Mouse (Mus musculus) kidney, adult 18-20 months (tissue): Measurements from ENCODE around the gene Hivep3.

Experiments used
- DNase-seq: peaks from one replicate; pipeline ENCODE4 v3.0.0; 2021

Hivep3 gene

DNA sequence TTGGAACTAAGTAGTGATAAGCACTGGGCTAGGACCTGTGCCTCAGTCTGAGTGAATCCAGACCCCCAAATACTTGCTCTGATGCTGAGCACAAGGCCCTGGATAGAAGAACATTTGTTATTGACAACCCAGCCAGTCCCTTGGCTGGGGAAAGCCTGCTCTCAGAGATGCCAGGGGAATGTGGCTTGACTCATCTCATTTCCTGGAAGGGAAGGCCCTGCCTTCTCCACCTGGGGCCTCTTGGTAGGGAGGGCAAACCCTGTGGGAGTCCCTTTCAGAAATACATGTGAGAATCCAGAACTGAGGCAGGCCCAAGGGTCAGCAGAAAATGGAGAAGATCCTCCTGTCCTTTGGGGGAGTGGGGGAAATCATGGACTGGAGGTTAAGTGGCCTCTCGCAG is 294.1 kb downstream of the Hivep3 start:
- no peak for DNase-seq

DNA sequence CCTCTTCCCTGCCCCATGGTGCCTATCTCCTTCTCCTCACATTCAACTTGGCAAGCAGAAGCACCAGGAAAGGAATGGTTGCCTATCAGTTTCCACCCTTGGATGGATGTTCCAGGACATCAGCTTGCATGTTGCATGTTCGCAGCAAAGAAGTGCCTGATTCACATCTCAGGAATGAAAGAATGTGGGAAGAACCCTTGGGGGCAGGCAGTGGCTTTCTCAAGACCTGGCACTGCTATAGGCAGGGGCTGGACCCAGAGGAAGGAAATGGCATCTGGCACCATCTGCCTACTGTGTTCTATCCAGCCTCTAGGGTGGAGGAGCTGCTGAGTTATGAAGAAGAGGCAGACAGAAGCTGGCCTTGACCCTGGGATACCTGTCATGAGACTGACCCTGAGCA is 296.4 kb downstream of the Hivep3 start:
- DNase-seq: no peak

DNA sequence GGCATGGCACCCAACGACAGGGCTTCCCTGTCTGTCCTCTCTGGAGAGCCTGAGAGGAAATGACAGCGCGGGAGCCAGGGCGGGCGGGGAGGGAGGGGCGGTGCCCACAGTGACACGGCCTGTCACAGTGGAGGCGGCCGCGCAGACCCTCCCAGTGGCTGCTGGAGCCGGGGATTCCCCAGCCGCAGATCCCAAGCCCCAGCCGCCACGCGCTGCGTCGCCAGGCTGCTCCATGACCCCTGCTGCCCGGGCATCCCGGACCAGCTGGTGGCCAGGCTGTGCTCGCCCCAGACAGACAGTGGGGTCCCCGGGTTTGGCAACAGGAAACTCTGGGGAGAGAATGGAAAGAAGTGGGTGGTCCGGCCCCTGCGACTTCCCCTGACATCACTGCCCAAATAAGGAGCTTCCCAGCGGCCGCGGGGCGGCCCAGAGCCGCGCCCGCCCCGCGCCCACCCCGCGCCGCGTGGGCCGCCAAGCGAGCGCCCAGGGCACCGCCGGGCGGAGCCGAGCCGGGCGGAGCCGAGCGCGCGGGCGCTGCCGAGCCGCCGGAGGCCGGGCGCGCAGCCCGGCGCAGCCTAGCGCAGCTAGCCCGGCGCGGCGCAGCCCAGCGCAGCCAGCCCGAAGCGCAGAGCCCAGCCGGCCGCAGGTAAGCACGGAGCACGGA is 298.9 kb downstream of the Hivep3 start:
- DNase-seq: peak; percentile 57

DNA sequence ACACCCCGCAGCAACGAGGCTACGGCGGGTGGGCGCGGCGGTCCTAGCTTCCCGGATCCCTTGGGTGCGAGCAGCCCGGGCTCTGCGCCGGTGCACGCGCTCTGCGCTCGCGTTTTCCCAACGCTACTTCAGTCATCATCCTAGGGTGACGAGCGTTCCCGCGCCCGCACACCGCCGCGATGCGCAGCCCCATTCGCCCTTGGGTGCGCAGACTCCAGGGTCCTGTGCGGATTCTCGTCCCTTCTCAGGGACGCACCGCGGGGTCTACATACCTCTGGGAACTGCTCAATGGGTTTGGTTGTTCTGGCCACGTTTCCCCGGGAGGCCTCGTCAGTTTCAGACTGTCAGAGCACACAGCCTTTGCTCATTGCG is 299.4 kb downstream of the Hivep3 start:
- DNase-seq: peak; percentile 28

DNA sequence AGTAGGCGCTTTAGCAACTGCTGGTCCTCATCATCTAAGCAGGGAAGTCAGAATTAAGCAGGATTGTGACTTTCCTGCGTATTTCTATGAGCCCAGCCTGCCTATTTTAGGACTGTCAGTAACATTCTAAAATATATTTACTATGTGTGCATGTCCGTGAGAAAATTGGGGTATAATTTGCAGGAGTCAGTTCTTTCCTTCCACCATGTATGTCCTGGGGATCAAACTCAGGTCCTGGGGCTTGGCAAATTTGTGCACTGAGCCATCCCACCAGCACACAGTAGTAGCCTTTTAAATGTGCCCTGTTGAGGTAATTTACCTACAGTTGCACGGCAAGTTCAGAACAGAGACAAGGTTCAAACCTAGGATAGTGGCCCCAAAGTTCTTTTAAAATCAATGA is 302.7 kb downstream of the Hivep3 start:
- no peak for DNase-seq

DNA sequence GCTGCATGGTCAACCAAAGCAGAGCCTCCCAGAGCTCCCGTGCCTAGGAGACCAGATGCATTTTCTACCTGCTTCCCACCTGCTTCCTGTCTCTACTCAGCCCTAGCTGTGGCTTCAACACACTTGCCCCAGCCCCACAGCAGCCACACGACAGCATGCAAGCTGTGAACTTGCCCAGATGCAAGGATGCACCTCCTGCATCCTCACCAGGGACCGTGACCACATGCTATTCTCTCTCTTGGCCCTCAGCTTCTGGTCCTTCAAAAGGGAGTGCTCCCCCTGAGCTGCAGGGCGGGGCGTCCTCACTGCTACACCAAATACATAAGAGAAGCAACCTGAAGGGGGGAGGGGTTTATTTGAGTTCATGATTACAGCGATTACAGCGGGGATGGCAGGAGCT is 303.4 kb downstream of the Hivep3 start:
- no peak for DNase-seq

DNA sequence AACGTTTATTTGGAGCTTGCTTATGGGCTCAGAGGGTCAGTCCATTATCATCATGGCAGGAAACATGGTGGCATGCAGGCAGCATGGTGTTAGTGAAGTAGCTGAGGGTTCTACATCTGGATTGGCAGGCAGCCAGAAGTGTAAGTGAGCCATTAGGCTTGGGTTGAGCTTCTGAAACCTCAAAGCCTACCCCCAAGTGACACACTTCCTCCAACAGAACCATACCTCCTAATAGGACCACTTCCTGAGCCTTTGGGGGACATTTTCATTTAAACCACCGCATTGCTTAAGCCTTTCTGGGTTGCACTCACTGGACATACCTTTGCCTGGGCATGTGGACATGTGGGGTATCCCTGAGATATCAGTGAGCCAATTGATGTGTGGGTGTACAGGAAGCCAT is 307.9 kb downstream of the Hivep3 start:
- DNase-seq: no peak

DNA sequence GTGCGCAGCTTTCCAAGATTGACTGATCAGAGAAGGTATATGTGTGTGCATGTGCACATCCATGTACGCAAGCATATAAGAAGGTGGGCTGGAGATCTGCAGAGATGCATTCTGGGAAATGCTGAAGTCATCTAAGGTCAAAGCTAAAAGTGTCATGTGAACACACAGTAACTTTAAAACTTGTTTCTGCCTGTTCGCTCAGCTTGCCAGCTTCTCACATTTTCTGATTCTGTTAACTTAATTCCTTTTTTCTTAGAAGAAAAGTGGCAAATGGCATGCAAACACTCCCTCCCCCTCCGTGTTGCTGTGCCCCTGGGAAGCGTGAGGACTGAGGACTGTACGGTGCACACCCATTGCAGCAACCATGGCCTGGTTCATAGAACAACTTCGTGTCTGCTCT is 308.9 kb downstream of the Hivep3 start:
- DNase-seq: no peak

DNA sequence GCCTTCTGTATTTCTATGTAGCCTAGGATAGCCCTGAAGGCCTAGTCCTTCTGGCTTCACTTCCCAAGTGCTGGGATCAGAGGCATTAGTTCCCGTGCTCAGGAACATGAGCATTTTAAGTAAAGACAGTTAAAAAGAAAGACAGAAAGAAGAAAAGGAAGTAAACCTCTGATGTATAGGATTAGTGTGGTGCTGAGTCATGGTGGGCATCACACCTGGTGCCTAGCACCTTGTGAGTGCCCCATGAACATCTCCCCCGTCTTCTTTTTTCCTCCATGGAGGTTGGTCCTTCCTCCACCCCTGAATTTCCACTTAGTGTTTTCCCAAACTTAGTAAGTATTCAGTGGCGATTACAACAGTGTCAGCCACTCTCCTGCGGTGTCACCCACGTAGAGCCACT is 311.0 kb downstream of the Hivep3 start:
- DNase-seq: no peak

DNA sequence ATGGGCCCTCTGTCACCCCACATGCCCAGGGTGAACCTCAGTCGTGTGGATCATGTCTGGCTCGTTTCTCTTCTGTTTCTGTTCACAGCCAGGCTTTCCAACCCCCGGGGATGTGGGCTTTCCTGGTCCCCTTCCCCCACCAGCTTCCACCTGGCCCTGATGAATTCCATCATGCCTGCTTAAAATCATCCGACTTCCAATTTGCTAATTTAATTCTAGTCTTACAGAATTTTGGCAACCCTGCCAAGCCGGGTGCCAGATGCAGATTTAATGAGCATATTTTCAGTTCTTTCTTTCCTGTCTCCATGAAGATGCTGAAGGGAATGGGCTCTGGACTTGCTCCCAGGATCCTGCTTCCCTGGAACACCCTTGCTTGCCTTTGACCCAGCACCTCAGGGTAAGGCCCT is 311.6 kb downstream of the Hivep3 start:
- no peak for DNase-seq

DNA sequence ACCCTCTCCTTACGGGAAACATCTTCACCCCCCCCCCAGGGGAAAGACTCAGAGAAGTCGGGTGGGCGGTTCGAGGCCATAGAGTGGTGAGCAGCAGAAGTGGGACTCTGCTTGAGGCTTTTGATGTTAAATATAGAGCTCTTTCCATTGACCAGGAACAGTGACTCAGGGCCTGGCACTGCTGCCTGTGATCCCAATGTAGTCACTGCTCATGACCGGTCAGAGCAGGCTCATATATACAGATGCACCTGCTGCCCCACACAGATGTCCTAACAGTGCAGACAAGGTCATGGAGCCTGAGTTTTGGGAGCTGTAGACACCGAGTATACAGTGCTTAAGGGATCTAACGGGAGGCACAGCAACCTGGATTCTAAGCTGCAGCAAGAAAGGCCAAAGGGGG is 312.3 kb downstream of the Hivep3 start:
- no peak for DNase-seq

DNA sequence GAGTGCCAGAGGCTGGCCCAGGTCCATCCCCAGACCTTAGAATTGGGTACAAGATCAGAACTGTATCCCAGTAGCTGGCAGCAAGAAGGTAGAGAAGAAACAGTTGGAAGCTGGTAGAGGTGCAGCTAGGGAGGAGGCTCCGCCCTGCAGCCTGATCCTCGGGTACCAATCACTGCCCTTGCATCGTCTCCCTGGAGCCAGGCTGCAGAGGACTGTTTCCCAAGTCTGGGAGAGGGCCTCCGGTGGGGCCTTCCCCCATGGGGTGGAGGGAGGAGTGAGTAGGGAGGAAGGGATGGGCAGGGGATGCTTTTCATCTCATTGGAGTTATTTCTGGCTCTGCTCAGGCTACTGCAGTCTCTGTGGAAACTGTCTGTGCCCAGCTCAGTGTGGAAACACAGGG is 313.5 kb downstream of the Hivep3 start:
- no peak for DNase-seq

DNA sequence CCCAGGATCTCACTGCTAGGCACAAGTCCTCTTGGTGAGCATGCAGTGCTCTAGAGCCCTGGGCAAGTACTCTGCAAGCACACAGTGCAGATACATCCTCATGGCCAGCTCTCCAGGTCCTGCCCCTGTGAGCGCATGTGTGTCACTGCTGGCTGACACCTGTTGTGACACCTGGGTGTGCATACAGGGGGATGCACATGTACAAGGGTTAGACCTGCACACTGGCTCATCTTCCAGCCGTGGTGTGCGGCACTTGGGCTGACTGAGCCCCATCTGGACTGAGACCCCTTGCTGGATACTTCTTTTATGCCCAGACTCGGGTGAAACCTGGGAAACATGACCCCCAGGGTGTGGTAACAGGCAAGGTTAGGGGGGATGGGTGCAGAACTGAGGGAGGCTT is 314.7 kb downstream of the Hivep3 start:
- DNase-seq: no peak

DNA sequence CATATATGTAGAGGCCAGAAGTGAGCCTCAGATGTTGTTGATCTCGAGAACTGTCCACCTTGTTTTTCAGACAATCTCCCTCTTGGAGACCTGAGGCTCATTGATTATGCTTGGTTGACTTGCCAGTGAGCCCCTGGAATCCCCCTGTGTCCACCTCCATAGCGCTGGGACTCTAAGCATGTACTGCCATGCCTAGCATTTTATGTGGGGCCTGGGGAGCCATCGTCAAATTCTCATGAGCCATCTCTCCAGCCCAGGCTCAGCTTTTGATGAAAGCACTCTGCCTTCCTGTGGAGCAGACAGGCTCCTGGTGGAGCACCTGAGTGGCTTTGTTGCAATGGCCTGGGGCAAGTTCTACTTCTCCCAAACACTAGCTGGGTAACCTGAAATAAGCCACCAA is 316.3 kb downstream of the Hivep3 start:
- no peak for DNase-seq

DNA sequence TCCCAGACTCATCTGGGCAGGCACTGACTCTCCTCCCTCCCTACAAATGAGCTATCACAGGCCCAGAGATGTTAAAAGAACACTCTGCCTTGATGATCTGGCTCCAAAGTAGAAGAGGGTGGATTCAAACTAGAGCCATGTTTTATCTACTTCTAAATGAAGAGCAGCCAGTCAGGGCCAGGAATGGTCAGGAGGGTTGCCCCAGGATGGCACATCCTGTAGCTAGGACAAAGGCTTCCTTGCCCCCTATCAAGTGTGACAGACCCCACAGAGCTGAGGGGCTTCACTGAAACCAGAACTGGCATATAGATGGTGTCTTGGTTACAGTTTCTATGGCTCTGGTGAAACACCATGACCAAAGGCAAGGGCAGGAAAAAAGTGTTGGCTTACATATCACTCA is 318.9 kb downstream of the Hivep3 start:
- no peak for DNase-seq

DNA sequence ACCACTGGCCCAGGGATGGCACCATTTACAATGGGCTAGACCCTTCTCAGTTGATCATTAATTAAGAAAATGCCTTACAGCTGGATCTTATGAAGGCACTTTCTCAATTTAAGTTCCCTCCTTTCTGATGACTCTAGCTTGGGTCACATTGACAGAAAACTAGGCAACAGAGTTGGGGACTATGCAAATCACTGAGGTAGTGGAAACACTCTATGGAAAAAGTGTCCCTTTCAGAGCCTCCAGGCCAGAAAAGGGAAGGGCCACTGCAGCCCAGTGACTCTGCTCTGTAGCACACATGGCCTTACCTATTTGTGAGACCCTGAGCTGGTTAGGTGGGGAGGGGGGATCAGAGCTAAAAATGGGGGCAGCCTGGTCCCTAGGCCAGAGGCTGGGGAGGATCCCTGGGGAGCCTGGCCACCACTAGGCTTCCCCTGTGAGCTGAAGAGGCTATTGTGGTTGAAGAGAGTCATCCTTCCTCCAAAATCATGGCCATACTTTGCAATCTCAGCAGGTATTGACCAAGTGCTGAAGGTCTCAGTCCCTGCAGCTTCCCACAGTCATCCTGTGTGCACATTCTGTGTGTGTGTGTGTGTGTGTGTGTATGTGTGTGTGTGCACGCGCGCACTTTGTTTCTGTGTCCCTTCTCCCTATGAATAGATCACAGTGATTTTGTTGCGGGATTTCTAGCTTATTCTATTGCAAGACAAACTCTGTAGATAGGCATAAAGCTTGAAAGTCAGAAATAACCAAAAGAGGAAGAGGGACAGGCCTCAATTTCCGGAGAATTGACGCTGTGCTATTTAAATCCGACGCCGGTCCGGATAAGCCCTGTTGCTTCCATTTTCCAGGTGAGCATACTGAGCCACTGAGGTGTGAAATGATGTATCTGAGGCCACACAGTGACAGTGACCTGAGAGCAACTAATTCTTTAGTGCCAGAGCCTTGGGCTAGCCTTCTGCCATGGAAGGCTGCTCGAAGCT is 319.7 kb downstream of the Hivep3 start:
- DNase-seq: no peak

DNA sequence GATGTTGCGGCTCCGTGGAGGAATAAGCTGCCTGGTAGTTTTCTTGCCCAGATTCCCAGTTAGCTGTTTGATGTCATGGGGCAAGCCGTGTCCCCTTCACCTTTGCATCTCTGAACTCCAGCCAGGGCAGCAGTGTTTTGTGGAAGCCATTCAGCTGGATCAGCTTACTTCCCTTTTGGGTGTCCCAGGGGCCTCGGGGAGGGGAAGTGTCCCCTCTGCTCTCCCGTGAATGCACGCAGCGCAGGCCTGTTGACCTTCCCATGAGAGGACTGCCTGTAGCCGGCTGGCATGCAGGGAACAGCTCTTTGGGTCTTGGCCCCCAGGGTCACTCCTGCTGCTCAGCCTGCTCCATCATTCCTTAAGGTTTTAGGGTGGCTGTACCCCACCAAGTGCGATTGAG is 320.6 kb downstream of the Hivep3 start:
- DNase-seq: no peak

DNA sequence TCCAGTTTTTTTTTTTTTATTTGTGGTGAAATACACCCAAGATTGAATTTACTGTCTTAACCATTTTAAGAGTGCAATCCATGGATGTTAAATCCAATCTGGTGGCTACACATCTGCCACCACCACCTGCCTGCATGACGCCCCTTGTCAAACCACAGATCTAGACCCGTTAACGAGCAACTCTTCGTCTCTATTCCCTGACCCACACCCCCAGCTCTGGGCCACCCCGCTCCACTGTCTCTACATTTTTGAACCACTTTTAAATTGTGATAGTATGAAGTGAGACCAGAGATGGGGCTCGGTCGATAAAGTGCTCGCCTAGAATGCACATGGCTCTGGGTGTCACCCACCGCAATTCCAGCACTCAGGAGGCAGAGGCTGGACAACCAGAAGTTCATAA is 322.9 kb downstream of the Hivep3 start:
- DNase-seq: no peak

DNA sequence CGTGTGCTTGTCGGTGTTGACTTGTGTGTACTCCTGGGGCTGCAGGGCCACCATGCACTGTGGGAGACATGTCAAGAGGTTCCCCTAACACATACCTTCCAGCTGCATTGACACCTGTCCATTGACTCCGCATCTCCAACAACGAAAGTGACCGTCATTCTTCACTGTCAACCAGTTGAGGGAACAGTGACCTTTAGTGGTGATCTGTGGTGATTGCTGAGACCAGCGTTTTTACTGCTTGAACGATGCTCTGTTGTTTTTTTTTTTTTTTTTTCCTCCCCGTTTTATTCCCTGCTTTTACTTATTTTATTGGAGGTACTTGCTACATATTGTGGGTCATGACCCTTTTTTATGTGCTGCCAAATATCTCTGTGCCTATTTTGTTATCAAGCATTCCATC is 323.9 kb downstream of the Hivep3 start:
- no peak for DNase-seq

DNA sequence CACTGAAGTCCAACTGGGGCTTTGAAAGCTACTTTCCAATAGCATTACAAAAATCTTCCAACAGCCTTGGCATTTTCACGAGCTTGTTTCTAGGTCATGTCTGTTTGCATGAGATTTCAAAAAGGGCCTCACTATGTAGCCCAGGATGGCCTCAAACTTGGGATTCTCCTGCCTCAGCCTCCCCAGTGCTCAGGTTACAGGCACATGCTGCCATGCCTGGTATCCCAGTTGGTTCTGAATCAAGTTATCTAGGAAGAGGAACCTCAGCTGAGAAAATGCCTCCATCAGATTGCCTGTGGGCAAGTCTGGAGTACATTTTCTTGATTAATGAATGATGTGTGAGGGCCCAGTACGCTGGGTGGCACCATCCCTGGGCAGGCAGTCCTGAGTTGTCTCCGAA is 324.6 kb downstream of the Hivep3 start:
- no peak for DNase-seq

DNA sequence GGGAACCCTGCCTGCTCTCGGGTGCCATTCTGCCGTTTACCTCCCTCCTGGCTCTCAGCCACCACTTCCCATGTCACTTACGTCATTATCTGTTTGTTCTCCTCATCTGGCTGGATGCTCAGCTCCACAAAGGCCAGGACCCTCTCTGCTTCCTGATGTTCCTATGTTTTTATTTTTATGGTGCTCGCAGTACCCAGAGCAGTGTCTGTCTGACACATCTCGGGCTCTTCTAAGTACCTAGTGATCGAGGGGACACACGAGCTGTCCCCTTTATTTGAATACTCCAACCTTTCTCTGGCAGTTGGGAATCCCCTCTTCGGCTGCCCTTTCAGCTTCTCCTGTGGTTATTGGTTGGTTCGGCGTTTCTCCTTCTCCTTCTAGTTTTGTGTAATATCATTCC is 325.2 kb downstream of the Hivep3 start:
- no peak for DNase-seq

DNA sequence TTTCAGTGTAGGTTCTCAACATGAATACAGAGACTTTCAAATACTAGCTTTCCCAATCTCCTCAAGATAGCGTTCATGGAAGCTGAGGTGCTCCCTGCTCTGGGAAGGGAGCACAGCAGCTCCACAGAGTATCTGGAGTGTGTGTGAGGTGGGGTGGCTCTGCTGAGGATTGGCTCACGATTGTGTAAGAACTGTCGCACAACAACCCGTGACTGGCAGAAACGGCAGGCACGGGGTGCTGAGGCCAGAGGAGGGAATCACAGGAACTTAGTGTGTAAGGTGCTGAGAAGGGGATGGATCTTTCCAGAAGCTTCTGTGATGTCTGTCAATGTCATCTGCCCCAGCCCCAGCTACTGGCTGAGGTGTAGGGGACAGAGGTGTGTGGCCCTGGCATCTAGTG is 328.1 kb downstream of the Hivep3 start:
- DNase-seq: no peak

DNA sequence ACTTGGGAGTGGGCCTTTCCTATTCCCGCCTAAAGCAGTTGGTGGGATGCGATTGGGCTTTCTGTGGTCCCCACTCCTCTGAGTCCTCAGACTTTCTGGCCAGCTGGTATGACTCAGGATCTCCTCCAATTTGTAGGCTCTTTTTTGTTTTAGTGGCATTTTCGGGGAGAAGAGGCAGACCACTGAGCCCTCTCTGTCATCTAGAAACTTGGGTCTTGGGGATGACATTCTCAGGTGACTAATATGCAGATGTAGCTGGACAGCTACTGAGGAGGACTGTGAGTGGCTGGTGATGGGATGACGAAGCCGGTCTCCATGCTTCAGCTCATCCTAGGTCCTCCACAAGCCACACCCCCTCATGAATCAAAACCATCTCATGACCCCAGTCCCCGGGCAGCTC is 328.6 kb downstream of the Hivep3 start:
- DNase-seq: no peak

DNA sequence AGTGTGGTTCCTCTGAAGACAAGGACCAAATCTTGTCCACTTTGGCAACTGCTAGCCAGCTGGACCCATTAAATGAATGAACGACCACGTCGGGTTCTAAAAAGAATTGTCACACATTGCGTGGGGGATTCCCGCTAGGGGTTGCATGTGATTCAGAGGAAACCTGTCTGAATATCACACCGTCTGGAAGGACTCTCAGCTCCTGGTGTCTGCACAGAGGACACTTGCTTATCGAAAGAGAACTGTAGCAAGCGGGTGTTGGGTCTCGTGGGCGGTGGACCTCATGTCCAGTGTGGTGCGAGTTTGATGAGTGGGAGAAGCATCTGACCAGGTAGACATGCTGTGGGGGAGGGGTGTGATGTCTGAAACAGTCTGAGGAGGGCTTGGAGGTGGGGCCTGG is 329.2 kb downstream of the Hivep3 start:
- DNase-seq: no peak
